Mouse (Mus musculus) granulocyte monocyte progenitor cell, adult 5-6 weeks (primary cell): ENCODE results near the gene Mkrn3. TPM values are rescaled to one million over a fixed set of nuclear protein-coding genes. Genes with fewer than 3 reads are reported as not detected.

Experiments
- ATAC-seq: replicated peaks from 2 replicates; pipeline ENCODE4 v1.8.0; 2016; ENCODE audit warnings: mild to moderate bottlenecking, moderate TSS enrichment, inconsistent platforms; ENCODE audit not compliant: poor library complexity, severe bottlenecking
- total RNA-seq, 2 experiments: library from RNA; stranded (forward) in 1 of 2; stranded (reverse) in 1 of 2; fragments of 200-712, 200-1000 nt in 1 of 2; fragments of >200 nt in 1 of 2; fragmentation: Nextera tagmentation in 1 of 2; gene quantifications; 2 replicates each; pipeline ENCODE4 v1.2.3; 2014 to 2017

Mkrn3 gene
- total RNA-seq, 2 experiments from 2014 or later, result 2.4 TPM; not detected in 1

- no peak for ATAC-seq
These were observed 31.6 kb downstream of the Mkrn3 start for GRCm38 (mm10) chr7:62388291-62388690.

GRCm38 (mm10) chr7:62382391-62382790 lies 37.5 kb downstream of the Mkrn3 start:
- peak; percentile 71 for ATAC-seq

- ATAC-seq, result no peak
These were observed 41.4 kb downstream of the Mkrn3 start for GRCm38 (mm10) chr7:62378529-62378928.

GRCm38 (mm10) chr7:62377313-62377712 lies 42.6 kb downstream of the Mkrn3 start:
- no peak for ATAC-seq

GRCm38 (mm10) chr7:62376510-62377304 lies 43.2 kb downstream of the Mkrn3 start, which contains the start of gene Magel2:
Magel2 (plus strand) TSS chr7:62377010.
- no peak for ATAC-seq

GRCm38 (mm10) chr7:62375658-62376057 lies 44.3 kb downstream of the Mkrn3 start:
- ATAC-seq, result no peak

Other genes starting within 250 kb of the Mkrn3 start
- gene Ndn, start 73.6 kb downstream of the Mkrn3 start, total RNA-seq (2014; fragmentation: Nextera tagmentation), result not detected in 2 replicates
- not detected in 2 replicates for gene Ndn, start 73.6 kb downstream of the Mkrn3 start, total RNA-seq (2017)
- not detected in 2 replicates for gene Magel2, start 43.1 kb downstream of the Mkrn3 start, total RNA-seq (2014; fragmentation: Nextera tagmentation)
- gene Magel2, start 43.1 kb downstream of the Mkrn3 start, total RNA-seq (2017), result not detected in 2 replicates
- gene Peg12, start 44.4 kb upstream of the Mkrn3 start, total RNA-seq (2014; fragmentation: Nextera tagmentation), result 0.51 TPM in 1 of 2 replicates, not detected in the other
- 2.5 and 2.8 TPM in 2 replicates for gene Peg12, start 44.4 kb upstream of the Mkrn3 start, total RNA-seq (2017)